7 mouse cellular contexts compared by ENCODE assay signal in the genomic region with DNA sequence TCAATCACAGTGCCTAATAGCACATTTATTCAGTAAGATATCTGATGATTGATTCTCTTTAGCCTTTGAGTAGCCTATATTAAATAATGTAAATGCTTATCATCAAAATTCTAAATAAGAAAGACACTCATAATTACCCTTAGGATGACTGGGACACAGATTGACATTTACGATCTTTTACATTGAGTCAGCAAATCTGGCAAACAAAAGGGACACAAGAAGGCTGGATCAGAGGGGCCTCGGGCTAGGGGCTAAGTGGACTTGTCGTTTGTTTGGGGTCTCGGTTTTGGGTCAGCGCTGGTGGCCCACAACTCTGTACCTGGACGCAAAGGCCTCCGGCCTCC. TPM values are rescaled to one million over a fixed set of nuclear protein-coding genes. Genes with fewer than 3 reads are reported as not detected.
DNase-seq lines count a peak whose midpoint lies in the region; ATAC-seq and TF ChIP-seq lines count a peak whose summit lies in the region.

No protein-coding gene starts in this region.

- no peaks in the 10 kb centered on the region for H3K36me3 ChIP-seq in lung, embryonic 15.5 days
- H3K36me3 ChIP-seq in embryonic facial prominence, embryonic 15.5 days, result no peaks in the 10 kb centered on the region
- no peaks in the 10 kb centered on the region for H3K36me3 ChIP-seq in intestine, postnatal 0 days (ENCODE audit: control insufficient read depth, insufficient read depth)

- no peak for ATAC-seq in lung, embryonic 15.5 days (ENCODE audit: borderline replicate concordance, extremely low read depth, low FRiP score, low TSS enrichment)
- no peak for ATAC-seq in embryonic facial prominence, embryonic 15.5 days (ENCODE audit: insufficient number of reproducible peaks, low FRiP score, low TSS enrichment, low read depth)
- ATAC-seq in intestine, postnatal 0 days, result no peak

- peak overlapping the region; percentile 87 for H3K4me2 ChIP-seq in lung, embryonic 15.5 days
- peak overlapping the region; percentile 83 for H3K4me2 ChIP-seq in embryonic facial prominence, embryonic 15.5 days (replicated peaks)
- H3K4me2 ChIP-seq in intestine, postnatal 0 days (replicated peaks; ENCODE audit: low read depth), result peak overlapping the region; percentile 89

- no peak for TF ChIP-seq CTCF in intestine, postnatal 0 days (IDR thresholded peaks at IDR 0.05; ENCODE audit: low read depth)
- TF ChIP-seq CTCF in olfactory bulb, adult 2 months (IDR thresholded peaks at IDR 0.05; ENCODE audit: insufficient read depth, low read depth, low read length), result no peak

- peaks cover 9% of the 10 kb centered on the region; the same call in 1 of the 2 replicates for H3K4me1 ChIP-seq in lung, embryonic 15.5 days
- peaks cover 3% of the 10 kb centered on the region; the same call in 1 of the 2 replicates for H3K4me1 ChIP-seq in embryonic facial prominence, embryonic 15.5 days
- peaks cover 4% of the 10 kb centered on the region; the same call in 1 of the 2 replicates for H3K4me1 ChIP-seq in intestine, postnatal 0 days (replicated peaks; ENCODE audit: control insufficient read depth, insufficient read depth, low read length)
- H3K4me1 ChIP-seq in olfactory bulb, adult 2 months (ENCODE audit: control insufficient read depth, insufficient read depth, low read length), result peaks cover 3% of the 10 kb centered on the region; the same call in 1 of the 2 replicates

- WGBS in lung, embryonic 15.5 days, result 4% methylated on average over 7 of the region's 7 CpGs
- 5% methylated on average over 7 of the region's 7 CpGs for WGBS in embryonic facial prominence, embryonic 15.5 days
- 5% methylated on average over 7 of the region's 7 CpGs for WGBS in intestine, postnatal 0 days
- WGBS in olfactory bulb, adult 2 months, result 5% methylated on average over 7 of the region's 7 CpGs

- TF ChIP-seq POLR2A in olfactory bulb, adult 2 months (IDR thresholded peaks at IDR 0.05; ENCODE audit: insufficient read depth, low read depth, low read length), result no peak

- peak overlapping the region; percentile 95 for H3K9ac ChIP-seq in lung, embryonic 15.5 days
- H3K9ac ChIP-seq in embryonic facial prominence, embryonic 15.5 days, result peak overlapping the region; percentile 99
- H3K9ac ChIP-seq in intestine, postnatal 0 days (ENCODE audit: low read depth, low read length), result peak overlapping the region; percentile 99

- no peaks in the 10 kb centered on the region for H3K9me3 ChIP-seq in lung, embryonic 15.5 days
- no peaks in the 10 kb centered on the region for H3K9me3 ChIP-seq in embryonic facial prominence, embryonic 15.5 days (replicated peaks)
- no peaks in the 10 kb centered on the region for H3K9me3 ChIP-seq in intestine, postnatal 0 days (ENCODE audit: control insufficient read depth)

- peak overlapping the region; percentile 85 for H3K4me3 ChIP-seq in lung, embryonic 15.5 days
- H3K4me3 ChIP-seq in embryonic facial prominence, embryonic 15.5 days (replicated peaks), result peak overlapping the region; percentile 79
- H3K4me3 ChIP-seq in intestine, postnatal 0 days (ENCODE audit: low read depth, low read length), result peak overlapping the region; percentile 79
- H3K4me3 ChIP-seq in olfactory bulb, adult 2 months (ENCODE audit: insufficient read depth, low read depth, low read length), result peak overlapping the region; percentile 95

- H3K27me3 ChIP-seq in lung, embryonic 15.5 days, result no peaks in the 10 kb centered on the region
- no peaks in the 10 kb centered on the region for H3K27me3 ChIP-seq in embryonic facial prominence, embryonic 15.5 days
- H3K27me3 ChIP-seq in intestine, postnatal 0 days (replicated peaks; ENCODE audit: control insufficient read depth, insufficient read depth, low read length), result no peaks in the 10 kb centered on the region

- no peak for DNase-seq in lung, adult 18-20 months
- no peak for DNase-seq in left cerebral cortex, adult 9 months (ENCODE audit: low spot score in 2 of 2)
- no peak for DNase-seq in kidney, adult 18-20 months

- peak overlapping the region; percentile 93 for H3K27ac ChIP-seq in lung, embryonic 15.5 days
- peak overlapping the region; percentile 90 for H3K27ac ChIP-seq in embryonic facial prominence, embryonic 15.5 days (replicated peaks)
- H3K27ac ChIP-seq in intestine, postnatal 0 days (ENCODE audit: low read depth, low read length), result peak overlapping the region; percentile 99
- H3K27ac ChIP-seq in olfactory bulb, adult 2 months (ENCODE audit: insufficient read depth, low read depth, low read length), result peak overlapping the region; percentile 3; the same call in 1 of the 2 replicates

RNA-seq across cellular contexts. Expression of a gene that starts 0.3 kb away (rescaled TPM):
- 23.0 and 23.8 TPM in 2 replicates for polyA plus RNA-seq in lung, embryonic 15.5 days (2015; fragmentation: Nextera tagmentation; extraction: Ambion mirVana)
- polyA plus RNA-seq in embryonic facial prominence, embryonic 15.5 days (2015; fragmentation: Nextera tagmentation; extraction: Ambion mirVana), result 9.0 and 10.4 TPM in 2 replicates
- 12.9 and 20.9 TPM in 2 replicates for polyA plus RNA-seq in intestine, postnatal 0 days (2015; fragmentation: Nextera tagmentation; extraction: Ambion mirVana)
- not detected in 2 replicates for polyA plus RNA-seq in olfactory bulb, adult 2 months (2012; ENCODE audit: insufficient read depth, insufficient read length, low replicate concordance, missing spikeins)

RNA-seq across cellular contexts. Expression of a gene that starts 12.2 kb away (rescaled TPM):
- 92.4 and 92.7 TPM in 2 replicates for polyA plus RNA-seq in lung, embryonic 15.5 days (2015; fragmentation: Nextera tagmentation; extraction: Ambion mirVana)
- polyA plus RNA-seq in embryonic facial prominence, embryonic 15.5 days (2015; fragmentation: Nextera tagmentation; extraction: Ambion mirVana), result 83.2 and 84.8 TPM in 2 replicates
- polyA plus RNA-seq in intestine, postnatal 0 days (2015; fragmentation: Nextera tagmentation; extraction: Ambion mirVana), result 106 and 113 TPM in 2 replicates
- polyA plus RNA-seq in olfactory bulb, adult 2 months (2012; ENCODE audit: insufficient read depth, insufficient read length, low replicate concordance, missing spikeins), result not detected in 2 replicates

Comparison
In these comparisons a context has a peak if more than half of its experiments do, and no peak if none do; other contexts are left out.
1. H3K27ac ChIP-seq: peak in every context shown above with its lines; median percentile 99 in intestine, postnatal 0 days; 93 in lung, embryonic 15.5 days; 90 in embryonic facial prominence, embryonic 15.5 days; 3 in olfactory bulb, adult 2 months.
2. RNA of a gene that starts 12.2 kb away (polyA plus RNA-seq): 106 to 113 TPM in intestine, postnatal 0 days, 92.4 to 92.7 TPM in lung, embryonic 15.5 days and 83.2 to 84.8 TPM in embryonic facial prominence, embryonic 15.5 days; not detected in olfactory bulb, adult 2 months; every median in the first group is over 10 times any median in the second.
3. Peak in every context shown above with its lines, with median percentiles within 50 percentile points of each other: H3K4me2 ChIP-seq, H3K4me3 ChIP-seq and H3K9ac ChIP-seq.